Mouse (Mus musculus): ENCODE results near the gene Tomm40. TPM values are rescaled to one million over a fixed set of nuclear protein-coding genes. Genes with fewer than 3 reads are reported as not detected.

Gene Tomm40
- polyA plus RNA-seq, 1 experiment from 2014 or later = 81.5 TPM

- Histone ChIP-seq H3K4me3 (ENCODE audit: low read depth, low read length) (peak within 1 kb of the TSS; percentile 61), H3K36me3 (replicated peaks; ENCODE audit: insufficient read depth, low read length) (no peaks in the 10 kb centered on the region), H3K4me1 (ENCODE audit: insufficient read depth) (peaks cover 41% of the 10 kb centered on the region), H3K27me3 (ENCODE audit: insufficient read depth, low read length) (no peaks in the 10 kb centered on the region), H3K27ac (ENCODE audit: low read depth) (peak within 1 kb of the TSS; percentile 82), H3K4me2 (ENCODE audit: low read depth, low read length) (peak within 1 kb of the TSS; percentile 90), H3K9me3 (ENCODE audit: low read length) (no peaks in the 10 kb centered on the region), H3K9ac (replicated peaks) (peak within 1 kb of the TSS; percentile 70)
- 21% methylated on average over 19 of the region's 19 CpGs for WGBS (ENCODE audit: insufficient replicate concordance)
- DNase-seq = peak; percentile 89
- ATAC-seq = peak; percentile 81
- TF ChIP-seq EP300 (IDR thresholded peaks at IDR 0.05; ENCODE audit: low read depth) = no peak
- TF ChIP-seq CTCF (IDR thresholded peaks at IDR 0.05; ENCODE audit: low read depth) = peak; percentile 88
Measured at GRCm38 (mm10) chr7:19750217-19751069, 35.2 kb upstream of the Tomm40 start, which contains the start of gene Nectin2. Nectin2 (minus strand) TSS chr7:19750483.

- ATAC-seq (peak; percentile 95), DNase-seq (peak; percentile 94)
- 1% methylated on average over 38 of the region's 46 CpGs for WGBS (ENCODE audit: insufficient replicate concordance)
- TF ChIP-seq EP300 (IDR thresholded peaks at IDR 0.05; ENCODE audit: low read depth) = peak; percentile 54; the same call in 1 of the 2 replicates
- TF ChIP-seq CTCF (IDR thresholded peaks at IDR 0.05; ENCODE audit: low read depth) = peak; percentile 94
- peak overlapping the region; percentile 82 for H3K27ac ChIP-seq (ENCODE audit: low read depth)
- no peaks in the 10 kb centered on the region for H3K27me3 ChIP-seq (ENCODE audit: insufficient read depth, low read length)
- peak overlapping the region; percentile 90 for H3K4me2 ChIP-seq (ENCODE audit: low read depth, low read length)
- H3K4me1 ChIP-seq (ENCODE audit: insufficient read depth) = peaks cover 46% of the 10 kb centered on the region
- no peaks in the 10 kb centered on the region for H3K36me3 ChIP-seq (replicated peaks; ENCODE audit: insufficient read depth, low read length)
- peak overlapping the region; percentile 61 for H3K4me3 ChIP-seq (ENCODE audit: low read depth, low read length)
- no peaks in the 10 kb centered on the region for H3K9me3 ChIP-seq (ENCODE audit: low read length)
- peak overlapping the region; percentile 70 for H3K9ac ChIP-seq (replicated peaks)
Measured at GRCm38 (mm10) chr7:19749389-19750216, 34.4 kb upstream of the Tomm40 start.

GRCm38 (mm10) chr7:19748219-19749195 is 33.3 kb upstream of the Tomm40 start:
- Histone ChIP-seq H3K9me3 (ENCODE audit: low read length) (no peaks in the 10 kb centered on the region), H3K4me1 (ENCODE audit: insufficient read depth) (peaks cover 46% of the 10 kb centered on the region), H3K4me3 (ENCODE audit: low read depth, low read length) (peak overlapping the region; percentile 61), H3K27me3 (ENCODE audit: insufficient read depth, low read length) (no peaks in the 10 kb centered on the region), H3K27ac (ENCODE audit: low read depth) (peak overlapping the region; percentile 72), H3K4me2 (ENCODE audit: low read depth, low read length) (peak overlapping the region; percentile 90), H3K36me3 (replicated peaks; ENCODE audit: insufficient read depth, low read length) (no peaks in the 10 kb centered on the region; the same call in 1 of the 2 replicates), H3K9ac (replicated peaks) (peak overlapping the region; percentile 70)
- 2% methylated on average over 31 of the region's 32 CpGs for WGBS (ENCODE audit: insufficient replicate concordance)
- no peak for TF ChIP-seq CTCF (IDR thresholded peaks at IDR 0.05; ENCODE audit: low read depth)
- TF ChIP-seq EP300 (IDR thresholded peaks at IDR 0.05; ENCODE audit: low read depth) = no peak
- no peak for DNase-seq
- ATAC-seq = no peak

- H3K9me3 ChIP-seq (ENCODE audit: low read length) = no peaks in the 10 kb centered on the region
- H3K4me1 ChIP-seq (ENCODE audit: insufficient read depth) = peaks cover 46% of the 10 kb centered on the region
- ATAC-seq (no peak), DNase-seq (peak; percentile 61)
- H3K4me2 ChIP-seq (ENCODE audit: low read depth, low read length) = peak overlapping the region; percentile 90
- peaks cover 3% of the 10 kb centered on the region for H3K36me3 ChIP-seq (replicated peaks; ENCODE audit: insufficient read depth, low read length)
- TF ChIP-seq CTCF (IDR thresholded peaks at IDR 0.05; ENCODE audit: low read depth) (no peak), EP300 (IDR thresholded peaks at IDR 0.05; ENCODE audit: low read depth) (no peak)
- H3K27ac ChIP-seq (ENCODE audit: low read depth) = peak overlapping the region; percentile 72
- peak overlapping the region; percentile 61 for H3K4me3 ChIP-seq (ENCODE audit: low read depth, low read length)
- 10% methylated on average over 25 of the region's 25 CpGs for WGBS (ENCODE audit: insufficient replicate concordance)
- H3K27me3 ChIP-seq (ENCODE audit: insufficient read depth, low read length) = no peaks in the 10 kb centered on the region
- peak overlapping the region; percentile 70 for H3K9ac ChIP-seq (replicated peaks)
Measured at GRCm38 (mm10) chr7:19747420-19748218, 32.4 kb upstream of the Tomm40 start.

Data from liver, postnatal 0 days (tissue).